Mouse (Mus musculus): ENCODE measurements around the gene Nkx2-3. TPM values are rescaled to one million over a fixed set of nuclear protein-coding genes. Genes with fewer than 3 reads are reported as not detected.

Gene Nkx2-3
- not detected in 2 replicates for polyA plus RNA-seq (2012)

DNA sequence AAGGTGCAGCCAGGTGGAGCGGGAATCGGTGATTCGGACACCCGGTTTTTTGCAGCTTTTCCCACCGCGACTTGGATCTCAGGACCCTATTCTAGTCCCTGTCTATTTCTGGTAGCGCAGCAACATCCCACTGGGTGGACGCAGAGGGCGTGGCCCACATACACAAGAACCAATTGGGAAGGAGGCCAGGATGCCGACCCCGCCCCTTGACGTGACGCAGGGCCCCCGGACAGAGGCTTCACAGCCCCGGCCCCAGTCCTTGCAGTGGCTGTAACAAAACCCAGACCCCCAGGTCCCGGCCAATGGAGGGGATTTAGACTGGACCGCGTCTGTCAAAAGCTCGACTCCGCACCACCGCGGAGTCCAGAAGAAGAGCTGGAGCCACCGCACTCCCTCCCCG lies at the start of gene Nkx2-3:
Gene Nkx2-3, plus strand, starts transcription at position 275 of the 400 bp plus-strand sequence.
- peaks cover 100% of the 10 kb centered on the region for H3K27me3 ChIP-seq (ENCODE audit: control insufficient read depth)
- H3K9me3 ChIP-seq (ENCODE audit: control insufficient read depth, low read length), result peaks cover 8% of the 10 kb centered on the region; the same call in 1 of the 2 replicates
- H3K4me3 ChIP-seq (replicated peaks), result no peak within 1 kb of the TSS
- no peaks in the 10 kb centered on the region for H3K36me3 ChIP-seq (ENCODE audit: control insufficient read depth)
- TF ChIP-seq GATA1 (IDR thresholded peaks at IDR 0.05; ENCODE audit: low read length) (no peak), TAL1 (IDR thresholded peaks at IDR 0.05; ENCODE audit: low read length) (no peak)
- peaks cover 3% of the 10 kb centered on the region for H3K4me1 ChIP-seq (ENCODE audit: control insufficient read depth)

DNA sequence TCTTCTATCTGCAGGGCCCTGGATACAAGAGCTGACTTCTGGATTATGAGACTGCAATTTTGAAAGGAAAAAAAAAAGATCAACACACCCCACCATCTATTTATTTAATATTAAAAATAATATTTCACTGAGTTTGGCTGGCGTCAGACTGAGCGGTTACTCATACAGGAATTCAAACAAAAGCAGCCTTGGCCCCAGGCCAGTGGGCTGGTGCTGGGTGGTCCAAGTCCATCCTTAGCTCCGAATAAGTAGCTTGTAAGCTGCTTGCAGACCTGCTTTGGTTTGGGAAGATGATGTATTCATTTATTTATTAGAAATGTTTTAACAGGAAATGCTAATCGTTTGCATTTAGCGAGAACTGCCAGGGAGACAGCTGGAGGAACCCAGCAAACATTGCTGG lies 49.0 kb upstream of the Nkx2-3 start:
- H3K4me1 ChIP-seq (ENCODE audit: control insufficient read depth), result no peaks in the 10 kb centered on the region
- TF ChIP-seq TAL1 (IDR thresholded peaks at IDR 0.05; ENCODE audit: low read length), result no peak

GRCm38 (mm10) chr19:43568298-43568697 lies 43.8 kb upstream of the Nkx2-3 start:
- peaks cover 48% of the 10 kb centered on the region for H3K27me3 ChIP-seq (ENCODE audit: control insufficient read depth)
- TF ChIP-seq GATA1 (IDR thresholded peaks at IDR 0.05; ENCODE audit: low read length), result no peak
- TF ChIP-seq TAL1 (IDR thresholded peaks at IDR 0.05; ENCODE audit: low read length), result no peak
- H3K4me3 ChIP-seq (replicated peaks), result no peak overlapping the region
- H3K9me3 ChIP-seq (ENCODE audit: control insufficient read depth, low read length), result no peaks in the 10 kb centered on the region
- no peaks in the 10 kb centered on the region for H3K36me3 ChIP-seq (ENCODE audit: control insufficient read depth)
- H3K4me1 ChIP-seq (ENCODE audit: control insufficient read depth), result peaks cover 5% of the 10 kb centered on the region

More for the DNA sequence above, 49.0 kb upstream of the Nkx2-3 start:
- no peaks in the 10 kb centered on the region for H3K36me3 ChIP-seq (ENCODE audit: control insufficient read depth)
- peaks cover 12% of the 10 kb centered on the region for H3K27me3 ChIP-seq (ENCODE audit: control insufficient read depth)
- no peaks in the 10 kb centered on the region for H3K9me3 ChIP-seq (ENCODE audit: control insufficient read depth, low read length)
- H3K4me3 ChIP-seq (replicated peaks), result no peak overlapping the region

- TF ChIP-seq TAL1 (IDR thresholded peaks at IDR 0.05; ENCODE audit: low read length) (no peak), GATA1 (IDR thresholded peaks at IDR 0.05; ENCODE audit: low read length) (no peak)
- no peaks in the 10 kb centered on the region for H3K9me3 ChIP-seq (ENCODE audit: control insufficient read depth, low read length)
- peaks cover 5% of the 10 kb centered on the region for H3K4me1 ChIP-seq (ENCODE audit: control insufficient read depth)
- no peak overlapping the region for H3K4me3 ChIP-seq (replicated peaks)
- H3K36me3 ChIP-seq (ENCODE audit: control insufficient read depth), result no peaks in the 10 kb centered on the region
- peaks cover 54% of the 10 kb centered on the region for H3K27me3 ChIP-seq (ENCODE audit: control insufficient read depth)
Measured at GRCm38 (mm10) chr19:43569133-43569532, 43.0 kb upstream of the Nkx2-3 start.

GRCm38 (mm10) chr19:43570831-43571790 lies 41.0 kb upstream of the Nkx2-3 start:
- TF ChIP-seq TAL1 (IDR thresholded peaks at IDR 0.05; ENCODE audit: low read length), result no peak
- TF ChIP-seq GATA1 (IDR thresholded peaks at IDR 0.05; ENCODE audit: low read length), result no peak
- Histone ChIP-seq H3K4me1 (ENCODE audit: control insufficient read depth) (peaks cover 5% of the 10 kb centered on the region), H3K27me3 (ENCODE audit: control insufficient read depth) (peaks cover 51% of the 10 kb centered on the region), H3K36me3 (ENCODE audit: control insufficient read depth) (no peaks in the 10 kb centered on the region), H3K9me3 (ENCODE audit: control insufficient read depth, low read length) (no peaks in the 10 kb centered on the region), H3K4me3 (replicated peaks) (peak overlapping the region; percentile 12)

GRCm38 (mm10) chr19:43579081-43579796 lies 32.9 kb upstream of the Nkx2-3 start:
- H3K36me3 ChIP-seq (ENCODE audit: control insufficient read depth), result no peaks in the 10 kb centered on the region
- no peaks in the 10 kb centered on the region for H3K9me3 ChIP-seq (ENCODE audit: control insufficient read depth, low read length)
- no peak overlapping the region for H3K4me3 ChIP-seq (replicated peaks)
- H3K4me1 ChIP-seq (ENCODE audit: control insufficient read depth), result no peaks in the 10 kb centered on the region
- H3K27me3 ChIP-seq (ENCODE audit: control insufficient read depth), result peaks cover 35% of the 10 kb centered on the region
- TF ChIP-seq TAL1 (IDR thresholded peaks at IDR 0.05; ENCODE audit: low read length) (no peak), GATA1 (IDR thresholded peaks at IDR 0.05; ENCODE audit: low read length) (no peak)

DNA sequence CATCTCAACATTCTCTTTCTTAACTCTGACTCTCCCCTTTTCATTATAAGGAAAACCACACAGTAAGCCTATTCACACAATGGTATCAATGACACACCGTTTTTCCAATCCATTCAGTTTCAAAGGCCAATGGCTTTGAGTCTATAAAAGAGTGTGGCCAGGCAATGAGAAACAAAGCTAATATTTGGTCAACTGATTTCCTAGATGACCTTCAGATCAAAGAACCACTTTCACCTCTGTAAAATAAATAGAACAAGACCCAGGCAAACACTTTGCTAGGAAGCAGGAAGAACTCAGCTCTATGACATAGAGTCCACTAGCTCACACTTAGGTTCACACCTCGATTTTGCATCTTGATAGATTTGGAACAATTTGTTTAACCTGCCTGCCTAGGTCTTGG lies 30.9 kb upstream of the Nkx2-3 start:
- Histone ChIP-seq H3K4me3 (replicated peaks) (no peak overlapping the region), H3K36me3 (ENCODE audit: control insufficient read depth) (no peaks in the 10 kb centered on the region), H3K4me1 (ENCODE audit: control insufficient read depth) (no peaks in the 10 kb centered on the region), H3K9me3 (ENCODE audit: control insufficient read depth, low read length) (no peaks in the 10 kb centered on the region), H3K27me3 (ENCODE audit: control insufficient read depth) (peaks cover 49% of the 10 kb centered on the region)
- TF ChIP-seq GATA1 (IDR thresholded peaks at IDR 0.05; ENCODE audit: low read length) (no peak), TAL1 (IDR thresholded peaks at IDR 0.05; ENCODE audit: low read length) (no peak)

DNA sequence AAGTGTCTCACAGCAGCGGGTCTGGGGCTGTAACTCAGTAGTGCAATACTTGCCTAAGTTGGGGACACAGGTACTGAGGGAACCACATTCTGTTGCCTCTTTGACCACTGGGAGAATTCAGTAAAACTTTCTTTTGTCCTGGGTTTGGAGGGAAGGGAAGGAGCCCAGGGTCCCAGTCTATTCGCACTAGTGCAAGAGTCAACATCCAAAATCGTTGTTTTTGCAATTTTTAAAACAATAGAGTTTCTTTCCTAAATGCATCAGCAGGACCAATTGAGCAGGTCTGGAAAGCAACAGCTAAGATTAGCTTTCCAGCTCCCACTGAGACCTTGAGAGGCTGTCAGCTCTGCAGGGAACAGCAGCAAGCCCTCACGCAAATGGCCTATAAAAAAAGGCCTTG lies 28.9 kb upstream of the Nkx2-3 start:
- Histone ChIP-seq H3K9me3 (ENCODE audit: control insufficient read depth, low read length) (no peaks in the 10 kb centered on the region), H3K4me3 (replicated peaks) (no peak overlapping the region), H3K36me3 (ENCODE audit: control insufficient read depth) (no peaks in the 10 kb centered on the region), H3K4me1 (ENCODE audit: control insufficient read depth) (no peaks in the 10 kb centered on the region), H3K27me3 (ENCODE audit: control insufficient read depth) (peaks cover 48% of the 10 kb centered on the region)
- TF ChIP-seq TAL1 (IDR thresholded peaks at IDR 0.05; ENCODE audit: low read length), result no peak

GRCm38 (mm10) chr19:43583595-43583994 lies 28.5 kb upstream of the Nkx2-3 start:
- H3K9me3 ChIP-seq (ENCODE audit: control insufficient read depth, low read length), result no peaks in the 10 kb centered on the region
- H3K27me3 ChIP-seq (ENCODE audit: control insufficient read depth), result peaks cover 48% of the 10 kb centered on the region
- H3K4me3 ChIP-seq (replicated peaks), result no peak overlapping the region
- TF ChIP-seq GATA1 (IDR thresholded peaks at IDR 0.05; ENCODE audit: low read length), result no peak
- no peak for TF ChIP-seq TAL1 (IDR thresholded peaks at IDR 0.05; ENCODE audit: low read length)
- H3K4me1 ChIP-seq (ENCODE audit: control insufficient read depth), result no peaks in the 10 kb centered on the region
- no peaks in the 10 kb centered on the region for H3K36me3 ChIP-seq (ENCODE audit: control insufficient read depth)

Measured in erythroblast, embryonic 14.5 days (primary cell).